Mouse (Mus musculus) liver, postnatal 0 days (tissue): ENCODE results near the gene Rbp3. TPM values are rescaled to one million over a fixed set of nuclear protein-coding genes. Genes with fewer than 3 reads are reported as not detected.

Experiments
- ATAC-seq: fragments of 200-750 bp; cut with Nextera tagmentation; 2 replicates; pipeline ENCODE4 v1.8.0; 2017; ENCODE audit warnings: mild to moderate bottlenecking, moderate library complexity
- DNase-seq: peaks from one replicate; pipeline ENCODE4 v3.0.0-alpha.2; 2016
- H3K27ac ChIP-seq: fragments of 300-500 bp; sonication (generic); 2 replicates; pipeline ENCODE4 v1.5.1; 2014; ENCODE audit warnings: antibody characterized with exemption, moderate library complexity, mild to moderate bottlenecking, low read depth
- H3K27me3 ChIP-seq: fragments of 300-500 bp; sonication (generic); 2 replicates; pipeline ENCODE4 v1.6.1; 2014; ENCODE audit warnings: low read length, control low read depth, mixed read lengths; ENCODE audit not compliant: insufficient read depth
- H3K36me3 ChIP-seq: fragments of 300-500 bp; sonication (generic); replicated peaks from 2 replicates; pipeline ENCODE4 v1.6.1; 2014; ENCODE audit warnings: mild to moderate bottlenecking, control low read depth, low read length, moderate library complexity, mixed read lengths; ENCODE audit not compliant: insufficient read depth
- H3K4me1 ChIP-seq: fragments of 300-500 bp; sonication (generic); 2 replicates; pipeline ENCODE4 v1.6.1; 2014; ENCODE audit warnings: antibody characterized with exemption, mild to moderate bottlenecking, control low read depth; ENCODE audit not compliant: insufficient read depth
- H3K4me2 ChIP-seq: fragments of 300-500 bp; sonication (generic); 2 replicates; pipeline ENCODE4 v1.6.1; 2014; ENCODE audit warnings: low read depth, mild to moderate bottlenecking, low read length, moderate library complexity, mixed read lengths
- H3K4me3 ChIP-seq: fragments of 300-500 bp; sonication (generic); 2 replicates; pipeline ENCODE4 v1.5.1; 2014; ENCODE audit warnings: low read depth, low read length
- H3K9ac ChIP-seq: fragments of 300-500 bp; sonication (generic); replicated peaks from 2 replicates; pipeline ENCODE4 v1.6.1; 2014; ENCODE audit warnings: mild to moderate bottlenecking, moderate library complexity
- H3K9me3 ChIP-seq: fragments of 300-500 bp; sonication (generic); 2 replicates; pipeline ENCODE4 v1.6.1; 2016; ENCODE audit warnings: mild to moderate bottlenecking, control low read depth, low read length, mixed read lengths
- CTCF ChIP-seq: sonication (generic); IDR thresholded peaks from 2 replicates; pipeline ENCODE4 v1.5.1; 2016; ENCODE audit warnings: antibody characterized with exemption, low read depth
- EP300 ChIP-seq: IDR thresholded peaks from 2 replicates; pipeline ENCODE4 v1.6.1; 2016; ENCODE audit warnings: antibody characterized with exemption, low read depth, mild to moderate bottlenecking
- WGBS: fragments of 180-500 bp; shearing (Covaris S2); extraction: QIAGEN DNeasy Blood & Tissue Kit; methylation state at CpG from one replicate; pipeline ENCODE4 v1.1.7; 2014; ENCODE audit not compliant: insufficient replicate concordance; 5-methylcytosine and 5-hydroxymethylcytosine counted together
- polyA plus RNA-seq: library from polyadenylated mRNA; unstranded; fragments of >200 nt; fragmentation: Nextera tagmentation; extraction: Ambion mirVana; gene quantifications from 2 replicates; pipeline ENCODE4 v1.2.1, GENCODE M21; 2015

The Rbp3 gene
- polyA plus RNA-seq, 1 experiment from 2014 or later, result 0.05 TPM

DNA sequence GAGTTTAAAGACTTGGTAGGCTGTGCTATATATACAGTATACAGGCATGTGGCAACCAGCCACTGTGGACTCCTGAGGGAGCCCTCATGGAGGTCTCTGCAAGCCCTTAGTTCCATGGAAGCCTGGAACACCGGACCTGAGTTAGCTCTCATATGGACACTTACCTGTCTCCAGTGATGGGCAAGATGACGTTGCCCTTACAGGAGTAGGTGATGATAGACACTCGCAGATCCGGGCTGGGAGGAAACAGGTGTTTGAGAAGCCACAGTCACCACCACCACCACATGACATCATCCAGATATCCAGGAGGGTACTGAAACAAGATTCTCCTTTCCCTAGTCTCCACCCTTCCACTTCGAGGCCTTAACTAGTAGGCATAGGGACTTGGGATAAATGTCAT, 48.6 kb downstream of the Rbp3 start:
- no peak overlapping the region for H3K27ac ChIP-seq
- no peaks in the 10 kb centered on the region for H3K9me3 ChIP-seq
- no peak overlapping the region for H3K4me3 ChIP-seq
- ATAC-seq (no peak), DNase-seq (no peak)
- H3K27me3 ChIP-seq, result no peaks in the 10 kb centered on the region
- H3K9ac ChIP-seq, result no peak overlapping the region
- H3K4me2 ChIP-seq, result no peak overlapping the region
- H3K4me1 ChIP-seq, result no peaks in the 10 kb centered on the region
- no peaks in the 10 kb centered on the region for H3K36me3 ChIP-seq
- 68% methylated on average over 5 of the region's 5 CpGs for WGBS
- TF ChIP-seq EP300 (no peak), CTCF (no peak)

Other genes with a start within 250 kb of the Rbp3 start
- gene Gdf10, start 30.4 kb upstream of the Rbp3 start, polyA plus RNA-seq, result 4.1 and 5.1 TPM in 2 replicates
- 8.9 and 10.5 TPM in 2 replicates for gene Gdf2, start 13.0 kb upstream of the Rbp3 start, polyA plus RNA-seq
- not detected in 2 replicates for gene Zfp488, start 24.8 kb downstream of the Rbp3 start, polyA plus RNA-seq
- not detected in 2 replicates for gene Gm30083, start 61.2 kb downstream of the Rbp3 start, polyA plus RNA-seq
- not detected in 2 replicates for gene Gm5460, start 62.8 kb downstream of the Rbp3 start, polyA plus RNA-seq
- not detected in 2 replicates for gene Antxrl, start 98.7 kb downstream of the Rbp3 start, polyA plus RNA-seq
- 0.43 and 0.58 TPM in 2 replicates for gene Anxa8, start 132.0 kb downstream of the Rbp3 start, polyA plus RNA-seq
- not detected in 2 replicates for gene A630023A22Rik, start 148.8 kb downstream of the Rbp3 start, polyA plus RNA-seq
- not detected in 2 replicates for gene Npy4r, start 198.5 kb downstream of the Rbp3 start, polyA plus RNA-seq
- gene Gprin2, start 247.7 kb downstream of the Rbp3 start, polyA plus RNA-seq, result 0.01 and 0.11 TPM in 2 replicates